Mouse (Mus musculus): ENCODE data around the gene Aasdh. TPM values are rescaled to one million over a fixed set of nuclear protein-coding genes. Genes with fewer than 3 reads are reported as not detected.

Gene Aasdh
- 4.3 and 4.9 TPM in 2 replicates for polyA plus RNA-seq (2012; rRNA removed)

GRCm38 (mm10) chr5:76905405-76906154 lies at the start of gene Aasdh:
Gene Aasdh, minus strand, starts transcription at chr5:76905514.

GRCm38 (mm10) chr5:76951106-76952027 lies 46.1 kb upstream of the Aasdh start, which contains the start of the genes Paics and Ppat:
Gene Paics, plus strand, starts transcription at chr5:76951307.
Gene Ppat, minus strand, starts transcription at chr5:76951578.

Other genes starting within 250 kb of the Aasdh start
- gene C530008M17Rik, start 249.0 kb downstream of the Aasdh start, polyA plus RNA-seq (2012; rRNA removed) = 48.4 and 53.0 TPM in 2 replicates
- 29.8 and 35.7 TPM in 2 replicates for gene Paics, start 45.8 kb upstream of the Aasdh start, polyA plus RNA-seq (2012; rRNA removed)
- gene Ppat, start 46.1 kb upstream of the Aasdh start, polyA plus RNA-seq (2012; rRNA removed) = 3.4 and 4.1 TPM in 2 replicates
- 10.3 and 14.1 TPM in 2 replicates for gene Srp72, start 69.2 kb upstream of the Aasdh start, polyA plus RNA-seq (2012; rRNA removed)
- not detected in 2 replicates for gene Arl9, start 98.5 kb upstream of the Aasdh start, polyA plus RNA-seq (2012; rRNA removed)
- not detected in 2 replicates for gene Thegl, start 110.5 kb upstream of the Aasdh start, polyA plus RNA-seq (2012; rRNA removed)
- gene Hopx, start 209.6 kb upstream of the Aasdh start, polyA plus RNA-seq (2012; rRNA removed) = 61.2 and 64.6 TPM in 2 replicates

All from colon, adult 2 months (tissue).